Mouse (Mus musculus): ENCODE results near the gene Nxf7.

- TF ChIP-seq POLR2A (IDR thresholded peaks at IDR 0.05; ENCODE audit: borderline replicate concordance, insufficient read depth, low read length): no peak
- no peak for TF ChIP-seq CTCF (IDR thresholded peaks at IDR 0.05; ENCODE audit: borderline replicate concordance, insufficient read depth, low read depth, low read length)
Measured at GRCm38 (mm10) chrX:135576412-135576811, 22.2 kb downstream of the Nxf7 start.
